Mouse (Mus musculus) spleen, postnatal 36 days (tissue): ENCODE results near the gene Setd7.

Experiments used
- DNase-seq, 2 experiments: peaks; one replicate each; pipeline ENCODE4 v3.0.0; 2022; ENCODE audit warnings: low spot score in 2 of 2, mixed read lengths in 1 of 2

Gene Setd7

GRCm38 (mm10) chr3:51517878-51518762 lies 42.6 kb downstream of the Setd7 start:
- DNase-seq, result no peak

GRCm38 (mm10) chr3:51517467-51517866 lies 43.2 kb downstream of the Setd7 start:
- DNase-seq, result no peak

GRCm38 (mm10) chr3:51511983-51512382 lies 48.7 kb downstream of the Setd7 start:
- no peak for DNase-seq

GRCm38 (mm10) chr3:51510903-51511302 lies 49.8 kb downstream of the Setd7 start:
- DNase-seq, result peak; percentile 44 to 56

- DNase-seq, result peak in 1 of 2 experiments; percentile 6
These were observed 55.2 kb downstream of the Setd7 start for GRCm38 (mm10) chr3:51505465-51505864.

- no peak for DNase-seq
These were observed 56.2 kb downstream of the Setd7 start for GRCm38 (mm10) chr3:51504385-51504952.

GRCm38 (mm10) chr3:51499876-51500275 lies 60.8 kb downstream of the Setd7 start:
- no peak for DNase-seq

- DNase-seq, result no peak
These were observed 62.0 kb downstream of the Setd7 start for GRCm38 (mm10) chr3:51498659-51499058.

- DNase-seq, result no peak
These were observed 62.7 kb downstream of the Setd7 start for GRCm38 (mm10) chr3:51497978-51498377.

GRCm38 (mm10) chr3:51495646-51496045 lies 65.0 kb downstream of the Setd7 start:
- no peak for DNase-seq

GRCm38 (mm10) chr3:51494466-51494865 lies 66.2 kb downstream of the Setd7 start:
- DNase-seq, result no peak

GRCm38 (mm10) chr3:51493272-51493838 lies 67.3 kb downstream of the Setd7 start:
- DNase-seq, result no peak

- no peak for DNase-seq
These were observed 70.5 kb downstream of the Setd7 start for GRCm38 (mm10) chr3:51490088-51490753.

- DNase-seq, result no peak
These were observed 74.0 kb downstream of the Setd7 start for GRCm38 (mm10) chr3:51486491-51487195.

GRCm38 (mm10) chr3:51485347-51485746 lies 75.3 kb downstream of the Setd7 start:
- DNase-seq, result no peak

- no peak for DNase-seq
These were observed 76.3 kb downstream of the Setd7 start for GRCm38 (mm10) chr3:51484370-51484769.

- DNase-seq, result peak; percentile 96 to 97
These were observed 76.8 kb downstream of the Setd7 start, which contains the start of gene Rab33b for GRCm38 (mm10) chr3:51483741-51484359. TSS of gene Rab33b (plus strand) at chr3:51483920.

GRCm38 (mm10) chr3:51482781-51483180 lies 77.9 kb downstream of the Setd7 start:
- no peak for DNase-seq

- DNase-seq, result peak in 1 of 2 experiments; percentile 6
These were observed 78.8 kb downstream of the Setd7 start for GRCm38 (mm10) chr3:51481881-51482280.

- peak; percentile 22 to 47 for DNase-seq
These were observed 79.6 kb downstream of the Setd7 start for GRCm38 (mm10) chr3:51481059-51481458.

- no peak for DNase-seq
These were observed 80.8 kb downstream of the Setd7 start for GRCm38 (mm10) chr3:51479893-51480292.
